Mouse (Mus musculus) bone marrow, adult 2 months (tissue): Measurements from ENCODE around the gene Syn3.

ENCODE experiments used
- CTCF ChIP-seq: fragments of 200-500 bp; IDR thresholded peaks from 2 replicates; pipeline ENCODE4 v1.5.1; 2011; ENCODE audit warnings: low read length, control low read depth; ENCODE audit not compliant: control insufficient read depth, insufficient read depth
- POLR2A ChIP-seq: fragments of 200-500 bp; IDR thresholded peaks from 2 replicates; pipeline ENCODE4 v1.6.1; 2011; ENCODE audit warnings: low read depth, mild to moderate bottlenecking, control low read depth, low read length, borderline replicate concordance; ENCODE audit not compliant: control insufficient read depth

DNA sequence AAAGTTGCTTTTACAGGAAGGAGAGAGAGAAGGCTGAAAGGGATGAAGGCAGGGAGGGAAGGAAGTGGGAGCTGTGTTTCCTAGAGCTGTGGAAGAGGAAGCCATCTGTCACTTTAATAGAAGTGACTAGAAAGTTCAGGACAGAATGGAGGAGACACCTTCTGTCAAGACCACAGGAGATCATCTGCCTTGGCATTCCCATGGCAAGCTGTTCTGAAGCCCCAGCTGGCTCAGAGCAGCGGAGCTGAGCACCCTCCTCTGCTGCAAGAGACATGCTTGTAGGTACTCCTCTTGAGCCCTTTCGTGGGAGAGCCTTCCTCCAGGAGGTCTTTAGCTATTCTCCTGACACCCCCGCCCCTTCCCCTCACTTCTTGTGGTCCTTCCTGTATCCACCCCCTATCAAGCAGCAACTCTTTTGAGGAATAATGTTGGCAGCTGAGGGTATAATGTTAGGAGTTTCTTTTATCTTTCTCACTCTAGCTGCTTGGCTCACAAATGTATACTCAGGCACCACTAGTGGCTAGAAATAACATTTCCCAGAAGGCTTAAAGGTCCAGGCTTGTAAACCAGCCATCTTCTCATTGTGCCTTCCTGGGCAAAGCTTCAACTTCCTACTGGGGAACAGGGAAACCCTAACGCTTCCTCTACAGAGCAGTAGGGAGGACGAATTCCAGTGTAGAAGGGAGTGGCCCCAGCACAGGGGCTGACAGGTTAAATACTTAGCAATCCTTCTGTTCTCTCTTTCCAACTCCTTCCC lies 436.3 kb downstream of the Syn3 start:
- TF ChIP-seq CTCF (no peak), POLR2A (no peak)
